Mouse (Mus musculus) cerebellum, postnatal 10 days (tissue): ENCODE measurements around the gene Abca5.
A peak's percentile ranks its signal among the peaks of the same experiment; 100 is the strongest.
"Not testable (repeated sequence)": the region's sequence is repeated elsewhere in the genome, so short reads cannot be mapped to it uniquely, and the experiment has no call there.

ENCODE experiments used
- DNase-seq, 2 experiments: peaks; one replicate each; pipeline ENCODE4 v3.0.0; 2021; ENCODE audit warnings: mixed read lengths in 2 of 2

Abca5 gene

GRCm38 (mm10) chr11:110337289-110338245 is at the start of gene Abca5:
Gene Abca5 (minus strand): TSS chr11:110337716.
- peak; percentile 98 to 99 for DNase-seq

- no peak for DNase-seq
Observed at GRCm38 (mm10) chr11:110385487-110385886, 48.0 kb upstream of the Abca5 start.

- DNase-seq = no peak
Observed at GRCm38 (mm10) chr11:110380310-110380668, 42.8 kb upstream of the Abca5 start.

GRCm38 (mm10) chr11:110379661-110380309 is 42.3 kb upstream of the Abca5 start:
- peak; percentile 50 to 59 for DNase-seq

- DNase-seq = no peak
Observed at GRCm38 (mm10) chr11:110374036-110374435, 36.5 kb upstream of the Abca5 start.

GRCm38 (mm10) chr11:110372266-110372954 is 34.9 kb upstream of the Abca5 start:
- DNase-seq = no peak

GRCm38 (mm10) chr11:110371827-110372226 is 34.3 kb upstream of the Abca5 start:
- DNase-seq = no peak

- DNase-seq = no peak
Observed at GRCm38 (mm10) chr11:110369312-110370019, 31.9 kb upstream of the Abca5 start.

- DNase-seq = no peak
Observed at GRCm38 (mm10) chr11:110367638-110368037, 30.1 kb upstream of the Abca5 start.

- DNase-seq = peak in 1 of 2 experiments; percentile 11
Observed at GRCm38 (mm10) chr11:110366902-110367301, 29.4 kb upstream of the Abca5 start.

- DNase-seq = peak; percentile 75 to 77
Observed at GRCm38 (mm10) chr11:110365016-110365415, 27.5 kb upstream of the Abca5 start.

- DNase-seq = peak; percentile 67
Observed at GRCm38 (mm10) chr11:110357756-110358551, 20.4 kb upstream of the Abca5 start.

GRCm38 (mm10) chr11:110355131-110355530 is 17.6 kb upstream of the Abca5 start:
- not testable (repeated sequence) for DNase-seq

GRCm38 (mm10) chr11:110354261-110354660 is 16.7 kb upstream of the Abca5 start:
- DNase-seq = no peak

GRCm38 (mm10) chr11:110348170-110348569 is 10.7 kb upstream of the Abca5 start:
- no peak for DNase-seq

- no peak for DNase-seq
Observed at GRCm38 (mm10) chr11:110347768-110348167, 10.3 kb upstream of the Abca5 start.

- DNase-seq = peak; percentile 55 to 61
Observed at GRCm38 (mm10) chr11:110336814-110337288, 665 bp downstream of the Abca5 start.

- peak; percentile 61 to 65 for DNase-seq
Observed at GRCm38 (mm10) chr11:110330093-110330492, 7.4 kb downstream of the Abca5 start.

GRCm38 (mm10) chr11:110322266-110322665 is 15.2 kb downstream of the Abca5 start:
- DNase-seq = no peak

- no peak for DNase-seq
Observed at GRCm38 (mm10) chr11:110306475-110307168, 30.9 kb downstream of the Abca5 start.

GRCm38 (mm10) chr11:110303411-110303810 is 34.1 kb downstream of the Abca5 start:
- DNase-seq = no peak
